Mouse (Mus musculus): ENCODE measurements around the gene Stx16. TPM values are rescaled to one million over a fixed set of nuclear protein-coding genes. Genes with fewer than 3 reads are reported as not detected.

The Stx16 gene
- polyA plus RNA-seq (2016; fragmentation: Nextera tagmentation; extraction: Ambion mirVana), result 10.6 and 11.2 TPM in 2 replicates

DNA sequence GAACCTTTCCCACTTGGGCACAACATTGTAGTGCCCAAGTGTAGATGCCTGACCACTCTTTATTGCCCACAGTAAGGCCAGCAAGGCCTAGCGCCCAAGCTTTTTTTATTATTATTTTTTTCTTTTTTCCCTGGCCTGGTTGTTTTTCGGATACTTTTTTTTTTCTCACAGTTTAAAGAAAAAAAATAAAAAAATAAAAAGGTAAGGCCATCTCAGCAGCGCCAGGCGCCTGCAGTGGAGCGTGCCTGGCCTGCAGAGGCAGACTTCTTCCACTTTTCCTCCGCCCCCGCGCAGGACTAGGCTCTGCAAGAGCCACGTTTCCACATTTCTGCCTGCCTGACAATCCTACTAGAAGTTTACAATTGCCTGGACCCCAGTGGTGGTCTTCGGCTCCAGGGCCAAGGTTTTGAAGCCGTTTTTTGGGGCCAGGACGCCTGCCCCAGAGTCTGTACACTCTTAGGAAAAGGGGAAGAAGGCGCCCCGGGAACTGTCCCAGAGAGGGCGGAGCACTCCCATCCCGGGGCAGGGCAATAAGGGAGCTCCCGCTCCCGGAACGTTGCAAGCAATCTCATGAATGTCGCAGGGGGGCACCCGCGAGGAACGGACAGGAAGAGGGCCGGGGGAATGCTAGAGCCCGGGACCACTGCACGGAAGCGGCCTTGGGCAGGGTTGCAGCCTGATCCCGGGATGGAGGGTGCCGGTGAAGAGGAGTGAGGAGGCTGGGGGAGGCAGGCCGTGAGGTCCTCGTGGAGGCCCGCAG, at the start of gene Stx16:
TSS of gene Stx16 (plus strand) at position 636 of the 760 bp plus-strand sequence.
- DNase-seq (ENCODE audit: low spot score), result peak; percentile 95
- Histone ChIP-seq H3K27ac (replicated peaks) (peak within 1 kb of the TSS; percentile 88), H3K27me3 (replicated peaks; ENCODE audit: low read depth, poor library complexity, severe bottlenecking) (no peaks in the 10 kb centered on the region), H3K4me1 (peaks cover 58% of the 10 kb centered on the region), H3K4me3 (peak within 1 kb of the TSS; percentile 88), H3K9me3 (no peaks in the 10 kb centered on the region), H3K36me3 (replicated peaks) (no peaks in the 10 kb centered on the region)
- WGBS, result under 1% methylated on average over 32 of the region's 32 CpGs

GRCm38 (mm10) chr2:174026406-174026805, 49.7 kb upstream of the Stx16 start:
- WGBS, result 84% methylated on average over 4 of the region's 4 CpGs
- Histone ChIP-seq H3K36me3 (replicated peaks) (no peaks in the 10 kb centered on the region), H3K4me3 (no peak overlapping the region), H3K27me3 (replicated peaks; ENCODE audit: low read depth, poor library complexity, severe bottlenecking) (no peaks in the 10 kb centered on the region), H3K27ac (replicated peaks) (no peak overlapping the region), H3K9me3 (no peaks in the 10 kb centered on the region), H3K4me1 (peaks cover 12% of the 10 kb centered on the region)
- DNase-seq (ENCODE audit: low spot score), result no peak

DNA sequence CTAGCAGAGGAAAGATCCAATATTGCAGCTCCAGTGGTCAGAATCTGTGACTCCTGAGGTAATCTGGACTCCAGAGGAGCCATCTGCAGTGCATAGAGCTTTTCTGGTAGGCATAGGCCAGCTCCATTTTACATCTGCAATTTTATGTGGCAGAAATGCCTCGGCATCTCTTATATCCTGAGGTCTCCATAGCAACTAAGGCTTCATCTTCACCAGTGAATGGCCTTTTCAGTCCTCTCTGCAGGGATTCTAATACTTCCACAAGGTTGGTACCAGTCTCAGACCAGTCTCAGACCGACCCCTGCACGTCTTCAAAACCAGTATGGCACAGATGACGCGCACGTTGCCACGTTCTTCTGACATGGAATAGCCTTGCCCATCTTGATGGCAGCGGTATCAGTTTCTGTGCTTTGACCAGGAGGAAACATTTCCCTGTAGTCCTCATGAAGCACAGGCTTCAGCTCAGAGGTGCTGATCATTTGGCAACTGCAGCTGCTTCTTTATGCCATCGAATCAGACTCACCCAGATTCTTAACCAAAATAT, 42.8 kb upstream of the Stx16 start:
- H3K27me3 ChIP-seq (replicated peaks; ENCODE audit: low read depth, poor library complexity, severe bottlenecking), result no peaks in the 10 kb centered on the region
- WGBS, result 88% methylated on average over 9 of the region's 9 CpGs
- H3K27ac ChIP-seq (replicated peaks), result no peak overlapping the region
- no peak for DNase-seq (ENCODE audit: low spot score)
- no peak overlapping the region for H3K4me3 ChIP-seq
- no peaks in the 10 kb centered on the region for H3K4me1 ChIP-seq
- no peaks in the 10 kb centered on the region for H3K9me3 ChIP-seq
- H3K36me3 ChIP-seq (replicated peaks), result no peaks in the 10 kb centered on the region

- H3K4me3 ChIP-seq, result no peak overlapping the region
- peaks cover 36% of the 10 kb centered on the region for H3K4me1 ChIP-seq
- no peak for DNase-seq (ENCODE audit: low spot score)
- 0 out of 2 replicates have a peak, but pooled peaks cover 11% of the 10 kb centered on the region for H3K27me3 ChIP-seq (replicated peaks; ENCODE audit: low read depth, poor library complexity, severe bottlenecking)
- H3K36me3 ChIP-seq (replicated peaks), result no peaks in the 10 kb centered on the region
- no peak overlapping the region for H3K27ac ChIP-seq (replicated peaks)
- 98% methylated on average over 2 of the region's 2 CpGs for WGBS
- 0 out of 2 replicates have a peak, but pooled peaks cover 7% of the 10 kb centered on the region for H3K9me3 ChIP-seq
Measured at GRCm38 (mm10) chr2:174047656-174048055, 28.5 kb upstream of the Stx16 start.

DNA sequence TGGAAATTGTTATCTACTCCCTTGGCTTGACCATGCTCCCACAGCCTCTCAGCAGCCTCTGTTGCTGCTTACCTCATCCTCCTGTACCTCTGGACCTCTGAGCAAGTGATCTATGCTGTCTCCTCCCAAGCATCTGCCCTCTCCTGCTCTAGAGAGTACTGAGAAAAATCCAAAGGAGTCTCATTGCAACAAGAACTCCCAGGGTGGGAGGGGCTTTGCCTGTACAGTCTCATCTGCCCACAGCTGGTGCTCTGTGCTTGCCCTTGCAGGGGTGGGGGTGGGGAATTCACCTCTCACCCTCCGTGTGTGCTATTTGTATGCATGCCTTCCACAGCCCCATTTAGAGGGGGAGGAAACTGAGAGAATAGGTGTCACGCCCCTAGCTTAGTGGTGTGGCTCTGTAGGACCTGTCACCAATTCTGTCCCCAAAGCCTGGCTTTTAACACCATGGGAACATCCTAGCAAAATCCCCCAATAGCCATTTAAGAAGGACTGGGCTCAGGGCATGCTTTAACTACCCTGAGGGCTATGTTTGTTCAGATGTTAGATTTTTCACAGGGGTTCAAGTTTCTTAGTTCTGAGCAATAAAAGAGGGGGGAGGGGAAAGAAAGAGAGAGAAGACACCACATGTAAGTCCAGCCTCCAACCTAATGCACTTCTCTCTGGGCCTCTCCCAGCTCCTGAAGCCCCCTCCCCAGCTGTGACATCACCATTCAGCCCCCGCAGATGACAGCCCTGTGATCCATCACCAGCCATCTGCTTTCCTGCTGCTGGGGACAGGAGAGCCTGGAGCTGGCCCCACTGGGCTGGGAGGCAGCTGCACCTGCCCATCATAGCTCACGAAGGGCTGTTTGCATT, 26.4 kb upstream of the Stx16 start:
- Histone ChIP-seq H3K9me3 (0 out of 2 replicates have a peak, but pooled peaks cover 7% of the 10 kb centered on the region), H3K4me1 (peaks cover 36% of the 10 kb centered on the region)

GRCm38 (mm10) chr2:174050339-174050685, 25.8 kb upstream of the Stx16 start:
- no peaks in the 10 kb centered on the region for H3K36me3 ChIP-seq (replicated peaks)
- H3K9me3 ChIP-seq, result 0 out of 2 replicates have a peak, but pooled peaks cover 7% of the 10 kb centered on the region
- 23% methylated on average over 3 of the region's 3 CpGs for WGBS
- no peak for DNase-seq (ENCODE audit: low spot score)
- peaks cover 36% of the 10 kb centered on the region for H3K4me1 ChIP-seq
- H3K27ac ChIP-seq (replicated peaks), result peak overlapping the region; percentile 76
- H3K27me3 ChIP-seq (replicated peaks; ENCODE audit: low read depth, poor library complexity, severe bottlenecking), result 0 out of 2 replicates have a peak, but pooled peaks cover 11% of the 10 kb centered on the region
- peak overlapping the region; percentile 27; the same call in 1 of the 2 replicates for H3K4me3 ChIP-seq

More for the DNA sequence above, 26.4 kb upstream of the Stx16 start:
- Histone ChIP-seq H3K36me3 (replicated peaks) (no peaks in the 10 kb centered on the region), H3K4me3 (peak overlapping the region; percentile 27; the same call in 1 of the 2 replicates), H3K27ac (replicated peaks) (peak overlapping the region; percentile 76), H3K27me3 (replicated peaks; ENCODE audit: low read depth, poor library complexity, severe bottlenecking) (0 out of 2 replicates have a peak, but pooled peaks cover 11% of the 10 kb centered on the region)
- DNase-seq (ENCODE audit: low spot score), result peak; percentile 71
- WGBS, result 12% methylated on average over 4 of the region's 4 CpGs

DNA sequence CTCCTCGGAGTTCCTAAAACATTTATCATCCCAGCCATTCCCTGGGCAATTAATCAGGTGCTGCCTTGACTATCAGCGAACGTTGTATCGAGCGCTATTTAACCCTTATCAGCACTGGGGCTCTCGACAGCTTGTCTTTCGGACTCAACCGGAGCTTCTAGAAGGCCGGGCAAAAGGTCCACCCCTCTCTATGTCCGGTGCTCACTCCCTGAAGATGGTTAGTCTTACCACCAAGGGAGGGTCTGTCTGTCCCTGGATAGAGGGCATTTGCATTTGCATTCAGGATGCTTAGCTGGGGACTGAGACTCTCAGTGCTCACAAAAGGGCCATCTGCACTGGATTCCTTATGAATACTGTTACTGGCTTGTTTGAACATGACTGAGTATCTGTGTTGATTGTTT, 25.0 kb upstream of the Stx16 start:
- Histone ChIP-seq H3K27ac (replicated peaks) (peak overlapping the region; percentile 76), H3K27me3 (replicated peaks; ENCODE audit: low read depth, poor library complexity, severe bottlenecking) (0 out of 2 replicates have a peak, but pooled peaks cover 11% of the 10 kb centered on the region), H3K4me1 (peaks cover 36% of the 10 kb centered on the region), H3K36me3 (replicated peaks) (no peaks in the 10 kb centered on the region), H3K4me3 (no peak overlapping the region), H3K9me3 (0 out of 2 replicates have a peak, but pooled peaks cover 7% of the 10 kb centered on the region)
- WGBS, result 26% methylated on average over 10 of the region's 10 CpGs
- DNase-seq (ENCODE audit: low spot score), result no peak

GRCm38 (mm10) chr2:174054496-174054895, 21.6 kb upstream of the Stx16 start:
- peaks cover 26% of the 10 kb centered on the region for H3K4me1 ChIP-seq
- H3K27me3 ChIP-seq (replicated peaks; ENCODE audit: low read depth, poor library complexity, severe bottlenecking), result 0 out of 2 replicates have a peak, but pooled peaks cover 11% of the 10 kb centered on the region
- no peaks in the 10 kb centered on the region for H3K36me3 ChIP-seq (replicated peaks)
- DNase-seq (ENCODE audit: low spot score), result no peak
- H3K9me3 ChIP-seq, result no peaks in the 10 kb centered on the region
- 87% methylated on average over 3 of the region's 3 CpGs for WGBS
- H3K4me3 ChIP-seq, result no peak overlapping the region
- no peak overlapping the region for H3K27ac ChIP-seq (replicated peaks)

GRCm38 (mm10) chr2:174057730-174058129, 18.4 kb upstream of the Stx16 start:
- Histone ChIP-seq H3K4me3 (no peak overlapping the region), H3K4me1 (no peaks in the 10 kb centered on the region), H3K9me3 (no peaks in the 10 kb centered on the region), H3K36me3 (replicated peaks) (no peaks in the 10 kb centered on the region), H3K27me3 (replicated peaks; ENCODE audit: low read depth, poor library complexity, severe bottlenecking) (no peaks in the 10 kb centered on the region), H3K27ac (replicated peaks) (no peak overlapping the region)
- no peak for DNase-seq (ENCODE audit: low spot score)
- 89% methylated on average over 3 of the region's 3 CpGs for WGBS

DNA sequence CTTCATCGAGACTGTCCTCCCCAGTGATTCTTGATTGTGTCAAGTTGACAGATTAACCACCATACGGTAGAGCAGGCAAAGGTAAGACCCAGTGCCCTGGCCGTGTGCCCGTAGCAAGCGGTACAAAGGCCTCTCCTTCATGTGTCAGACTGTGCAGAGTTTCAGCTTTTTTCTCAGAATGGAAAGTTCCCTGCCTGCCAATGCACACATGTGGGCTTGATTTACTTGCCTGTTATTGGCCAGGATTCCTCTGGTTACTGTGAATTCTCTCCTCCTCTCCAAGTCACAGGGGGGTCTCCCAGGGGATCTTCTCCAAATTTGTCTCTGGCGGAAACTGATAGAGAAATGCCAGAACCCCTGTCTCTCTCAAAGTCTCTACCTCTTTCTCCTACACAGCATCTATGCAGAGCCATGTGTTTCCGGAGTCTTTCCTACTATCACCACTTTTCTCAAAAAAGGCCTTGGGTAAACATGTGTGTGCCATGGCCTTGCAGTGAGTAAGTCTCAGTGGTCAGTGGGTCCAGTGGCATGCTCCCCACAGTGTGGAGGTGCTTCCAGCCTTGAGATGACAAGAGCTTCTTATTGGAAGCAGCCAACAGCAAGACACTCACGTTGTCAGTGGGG, 17.7 kb upstream of the Stx16 start:
- no peaks in the 10 kb centered on the region for H3K9me3 ChIP-seq
- no peaks in the 10 kb centered on the region for H3K27me3 ChIP-seq (replicated peaks; ENCODE audit: low read depth, poor library complexity, severe bottlenecking)
- H3K36me3 ChIP-seq (replicated peaks), result no peaks in the 10 kb centered on the region
- H3K4me3 ChIP-seq, result no peak overlapping the region
- no peaks in the 10 kb centered on the region for H3K4me1 ChIP-seq
- DNase-seq (ENCODE audit: low spot score), result no peak
- H3K27ac ChIP-seq (replicated peaks), result no peak overlapping the region
- 82% methylated on average over 8 of the region's 8 CpGs for WGBS

- Histone ChIP-seq H3K9me3 (no peaks in the 10 kb centered on the region), H3K4me1 (0 out of 2 replicates have a peak, but pooled peaks cover 3% of the 10 kb centered on the region), H3K27me3 (replicated peaks; ENCODE audit: low read depth, poor library complexity, severe bottlenecking) (no peaks in the 10 kb centered on the region), H3K27ac (replicated peaks) (no peak overlapping the region), H3K36me3 (replicated peaks) (no peaks in the 10 kb centered on the region), H3K4me3 (no peak overlapping the region)
- WGBS, result 91% methylated on average over 13 of the region's 13 CpGs
- DNase-seq (ENCODE audit: low spot score), result no peak
Measured at GRCm38 (mm10) chr2:174059591-174060385, 16.3 kb upstream of the Stx16 start.

All from embryonic facial prominence, embryonic 10.5 days (tissue).